Comparison of ENCODE assay signal across 20 mouse cellular contexts in the genomic region with DNA sequence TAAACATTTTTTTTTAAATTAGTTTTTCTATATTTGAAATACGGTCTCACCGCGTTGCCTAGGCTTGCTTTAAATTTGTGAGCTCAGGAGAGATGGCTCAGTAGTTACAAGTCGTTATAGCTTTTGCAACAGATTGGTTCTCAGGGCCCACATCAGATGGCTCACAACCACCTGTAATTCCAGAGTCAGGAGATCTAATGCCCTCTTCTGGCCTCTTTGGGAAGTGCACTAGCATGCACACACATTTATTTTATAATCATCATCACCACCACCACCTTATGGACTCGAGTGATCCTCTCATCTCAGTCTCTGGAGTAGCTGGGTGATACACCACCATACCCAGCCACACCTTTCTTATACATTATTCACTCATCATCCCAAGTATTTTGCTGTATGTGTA.
A peak's percentile ranks its signal among the peaks of the same experiment; 100 is the strongest.
DNase-seq lines count a peak whose midpoint lies in the region; ATAC-seq and TF ChIP-seq lines count a peak whose summit lies in the region.
"Had no signal": no experiment of that assay in that cellular context is flagged by ENCODE, and none has a peak within 500 bp of the region (broad histone marks: within the 10 kb centered on the region; RNA-seq: fewer than 3 reads in every experiment).

No protein-coding gene starts in this region.

- TF ChIP-seq EP300 in liver, postnatal 0 days (IDR thresholded peaks at IDR 0.05; ENCODE audit: low read depth), result no peak

- no peaks in the 10 kb centered on the region for H3K9me3 ChIP-seq in forebrain, postnatal 0 days (ENCODE audit: low read length)
- no peaks in the 10 kb centered on the region for H3K9me3 ChIP-seq in forebrain, embryonic 16.5 days (ENCODE audit: control insufficient read depth, low read length)
- peaks cover 5% of the 10 kb centered on the region; the same call in 1 of the 2 replicates for H3K9me3 ChIP-seq in liver, postnatal 0 days (ENCODE audit: low read length)
- H3K9me3 ChIP-seq: neural tube, embryonic 13.5 days had no signal

- H3K4me2 ChIP-seq in forebrain, postnatal 0 days (ENCODE audit: low read depth), result no peak overlapping the region
- H3K4me2 ChIP-seq in forebrain, embryonic 16.5 days (ENCODE audit: low read length), result no peak overlapping the region
- H3K4me2 ChIP-seq in liver, postnatal 0 days (ENCODE audit: low read depth, low read length), result no peak overlapping the region
- H3K4me2 ChIP-seq: hindbrain, embryonic 13.5 days; liver, embryonic 11.5 days; lung, embryonic 15.5 days; neural tube, embryonic 13.5 days had no signal

- H3K27ac ChIP-seq in forebrain, postnatal 0 days (ENCODE audit: low read depth, low read length), result no peak overlapping the region
- no peak overlapping the region for H3K27ac ChIP-seq in forebrain, embryonic 16.5 days (ENCODE audit: low read length)
- H3K27ac ChIP-seq in liver, postnatal 0 days (ENCODE audit: low read depth), result no peak overlapping the region
- H3K27ac ChIP-seq: hindbrain, embryonic 13.5 days; lung, embryonic 15.5 days; neural tube, embryonic 13.5 days had no signal

- 95% methylated on average over 5 of the region's 5 CpGs for WGBS in forebrain, postnatal 0 days
- WGBS in forebrain, embryonic 16.5 days, result 94% methylated on average over 5 of the region's 5 CpGs
- WGBS in liver, postnatal 0 days (ENCODE audit: insufficient replicate concordance), result 93% methylated on average over 5 of the region's 5 CpGs

- no peaks in the 10 kb centered on the region for H3K27me3 ChIP-seq in forebrain, postnatal 0 days (ENCODE audit: insufficient read depth, low read length)
- H3K27me3 ChIP-seq in forebrain, embryonic 16.5 days (replicated peaks; ENCODE audit: control insufficient read depth, insufficient read depth, low read length), result no peaks in the 10 kb centered on the region
- H3K27me3 ChIP-seq in liver, postnatal 0 days (ENCODE audit: insufficient read depth, low read length), result no peaks in the 10 kb centered on the region

- no peak overlapping the region for H3K9ac ChIP-seq in forebrain, postnatal 0 days
- no peak overlapping the region for H3K9ac ChIP-seq in forebrain, embryonic 16.5 days (replicated peaks; ENCODE audit: low read depth, low read length)
- no peak overlapping the region for H3K9ac ChIP-seq in liver, postnatal 0 days (replicated peaks)
- H3K9ac ChIP-seq: hindbrain, embryonic 13.5 days; lung, embryonic 15.5 days; neural tube, embryonic 13.5 days had no signal

- no peaks in the 10 kb centered on the region for H3K4me1 ChIP-seq in forebrain, postnatal 0 days (ENCODE audit: insufficient read depth)
- H3K4me1 ChIP-seq in forebrain, embryonic 16.5 days (replicated peaks; ENCODE audit: control insufficient read depth, insufficient read depth, low read length), result 0 out of 2 replicates have a peak, but pooled peaks cover 3% of the 10 kb centered on the region
- peaks cover 14% of the 10 kb centered on the region for H3K4me1 ChIP-seq in liver, postnatal 0 days (ENCODE audit: insufficient read depth)
- H3K4me1 ChIP-seq: megakaryocyte, embryonic 14.5 days had no signal

- ATAC-seq in forebrain, postnatal 0 days, result no peak
- ATAC-seq in forebrain, embryonic 16.5 days, result no peak
- no peak for ATAC-seq in liver, postnatal 0 days

- no peak overlapping the region for H3K4me3 ChIP-seq in forebrain, postnatal 0 days (ENCODE audit: low read depth, low read length)
- H3K4me3 ChIP-seq in forebrain, embryonic 16.5 days (replicated peaks; ENCODE audit: low read length), result no peak overlapping the region
- no peak overlapping the region for H3K4me3 ChIP-seq in liver, postnatal 0 days (ENCODE audit: low read depth, low read length)
- H3K4me3 ChIP-seq: hindbrain, embryonic 13.5 days; lung, embryonic 15.5 days; neural tube, embryonic 13.5 days had no signal

- H3K36me3 ChIP-seq in forebrain, postnatal 0 days (ENCODE audit: insufficient read depth), result no peaks in the 10 kb centered on the region
- no peaks in the 10 kb centered on the region for H3K36me3 ChIP-seq in forebrain, embryonic 16.5 days (ENCODE audit: control insufficient read depth, insufficient read depth)
- H3K36me3 ChIP-seq in liver, postnatal 0 days (replicated peaks; ENCODE audit: insufficient read depth, low read length), result no peaks in the 10 kb centered on the region
- H3K36me3 ChIP-seq: hindbrain, embryonic 13.5 days; lung, embryonic 15.5 days; neural tube, embryonic 13.5 days had no signal

- no peak for DNase-seq in forebrain, postnatal 0 days
- no peak for DNase-seq in liver, postnatal 0 days
- DNase-seq in liver, result no peak
- peak; percentile 14 for DNase-seq in 3T3-L1 (ENCODE audit: low read depth, low spot score)
- peak; percentile 6 for DNase-seq in NIH3T3 (ENCODE audit: low read depth)
- no peak for DNase-seq in gastrocnemius, postnatal 10 days
- DNase-seq in B cell, adult 2 months, result no peak
- DNase-seq: adrenal gland, postnatal 36 days; cerebellum, adult 8-10 months; heart, adult 18-20 months; heart, postnatal 10 days; kidney, adult 8-10 months; kidney, postnatal 36 days; right cerebral cortex, postnatal 14 days had no signal

- TF ChIP-seq CTCF in forebrain, postnatal 0 days (IDR thresholded peaks at IDR 0.05; ENCODE audit: low read depth), result 0 out of 2 replicates have a peak, but pooled peaks have one; percentile 9
- TF ChIP-seq CTCF in liver, postnatal 0 days (IDR thresholded peaks at IDR 0.05; ENCODE audit: low read depth), result peak; percentile 48

Comparison
In these comparisons a context has a peak if more than half of its experiments do, and no peak if none do; other contexts are left out.
1. DNase-seq: peak in 3T3-L1 (single experiment) and NIH3T3 (single experiment); none in forebrain, postnatal 0 days (single experiment), liver, postnatal 0 days (single experiment), liver (single experiment), gastrocnemius, postnatal 10 days (single experiment) and B cell, adult 2 months (0 of 2).